Mouse (Mus musculus): Measurements from ENCODE around the gene Ranbp3. TPM values are rescaled to one million over a fixed set of nuclear protein-coding genes. Genes with fewer than 3 reads are reported as not detected.

Gene Ranbp3
- total and polyA plus RNA-seq, 3 experiments = 137 to 150 TPM; not detected in 1

- H3K4me3 ChIP-seq (ENCODE audit: control insufficient read depth in 1 of 2, insufficient read depth in 1 of 2, low read depth in 2 of 2, low read length in 2 of 2) = no peak overlapping the region
- H3K9ac ChIP-seq (ENCODE audit: control insufficient read depth, low read depth, low read length, poor library complexity, severe bottlenecking) = no peak overlapping the region
- H3K27ac ChIP-seq (ENCODE audit: control insufficient read depth, low read depth, low read length) = no peak overlapping the region
- H3K9me3 ChIP-seq (replicated peaks; ENCODE audit: insufficient read depth, low read length) = no peaks in the 10 kb centered on the region
- no peaks in the 10 kb centered on the region for H3K27me3 ChIP-seq (ENCODE audit: control insufficient read depth in 1 of 2, insufficient read depth in 2 of 2, low read length in 2 of 2)
- peaks cover 10 to 16% of the 10 kb centered on the region in 2 experiments for H3K4me1 ChIP-seq (ENCODE audit: control insufficient read depth in 1 of 2, insufficient read depth in 2 of 2, low read length in 2 of 2)
- H3K36me3 ChIP-seq (ENCODE audit: control insufficient read depth in 1 of 2, insufficient read depth in 2 of 2, low read length in 2 of 2) = peaks cover 18 to 33% of the 10 kb centered on the region in 2 experiments
- DNase-seq (ENCODE audit: low read depth, low spot score) = no peak
- 0 out of 2 replicates have a peak, but pooled peaks have one; percentile 25 for TF ChIP-seq SIN3A (IDR thresholded peaks at IDR 0.05; ENCODE audit: low read length)
- no peak for TF ChIP-seq MAZ (IDR thresholded peaks at IDR 0.05; ENCODE audit: low read depth, low read length)
- peak; percentile 80 for TF ChIP-seq ETS1 (IDR thresholded peaks at IDR 0.05; ENCODE audit: low read depth, low read length)
- TF ChIP-seq GATA1 (IDR thresholded peaks at IDR 0.05; ENCODE audit: low read depth, low read length) = 0 out of 2 replicates have a peak, but pooled peaks have one; percentile 21
- no peak for TF ChIP-seq ZMIZ1 (IDR thresholded peaks at IDR 0.05; ENCODE audit: low read depth, low read length)
- peaks cover 67% of the 10 kb centered on the region for H3K79me2 ChIP-seq (ENCODE audit: control insufficient read depth, insufficient read depth, low read length, poor library complexity)
Measured at GRCm38 (mm10) chr17:56682880-56683279, 9.8 kb downstream of the Ranbp3 start.

GRCm38 (mm10) chr17:56683546-56684140, 10.5 kb downstream of the Ranbp3 start:
- peaks cover 66% of the 10 kb centered on the region for H3K79me2 ChIP-seq (ENCODE audit: control insufficient read depth, insufficient read depth, low read length, poor library complexity)
- no peak overlapping the region for H3K27ac ChIP-seq (ENCODE audit: control insufficient read depth, low read depth, low read length)
- DNase-seq (ENCODE audit: low read depth, low spot score) = no peak

GRCm38 (mm10) chr17:56684649-56685048, 11.6 kb downstream of the Ranbp3 start:
- Histone ChIP-seq H3K9ac (ENCODE audit: control insufficient read depth, low read depth, low read length, poor library complexity, severe bottlenecking) (no peak overlapping the region), H3K4me3 (ENCODE audit: control insufficient read depth in 1 of 2, insufficient read depth in 1 of 2, low read depth in 2 of 2, low read length in 2 of 2) (no peak overlapping the region), H3K36me3 (ENCODE audit: control insufficient read depth in 1 of 2, insufficient read depth in 2 of 2, low read length in 2 of 2) (peaks cover 33 to 36% of the 10 kb centered on the region in 2 experiments), H3K4me1 (ENCODE audit: control insufficient read depth in 1 of 2, insufficient read depth in 2 of 2, low read length in 2 of 2) (peaks cover 17 to 25% of the 10 kb centered on the region in 2 experiments), H3K79me2 (ENCODE audit: control insufficient read depth, insufficient read depth, low read length, poor library complexity) (peaks cover 64% of the 10 kb centered on the region), H3K27ac (ENCODE audit: control insufficient read depth, low read depth, low read length) (no peak overlapping the region), H3K27me3 (ENCODE audit: control insufficient read depth in 1 of 2, insufficient read depth in 2 of 2, low read length in 2 of 2) (no peaks in the 10 kb centered on the region), H3K9me3 (replicated peaks; ENCODE audit: insufficient read depth, low read length) (no peaks in the 10 kb centered on the region)
- no peak for DNase-seq (ENCODE audit: low read depth, low spot score)
- TF ChIP-seq ELF1 (IDR thresholded peaks at IDR 0.05; ENCODE audit: low read depth, low read length) (no peak), KAT2A (conservative IDR thresholded peaks at IDR 0.05; ENCODE audit: low read depth, low read length) (no peak), CHD2 (IDR thresholded peaks at IDR 0.05; ENCODE audit: low read length) (no peak), NELFE (IDR thresholded peaks at IDR 0.05; ENCODE audit: low read depth, low read length) (no peak), GATA1 (IDR thresholded peaks at IDR 0.05; ENCODE audit: low read depth, low read length) (no peak), ZMIZ1 (IDR thresholded peaks at IDR 0.05; ENCODE audit: low read depth, low read length) (no peak), POLR2AphosphoS5 (IDR thresholded peaks at IDR 0.05; ENCODE audit: borderline replicate concordance, low read depth, low read length) (no peak), MAFK (IDR thresholded peaks at IDR 0.05; ENCODE audit: borderline replicate concordance, low read depth, low read length) (no peak), NRF1 (IDR thresholded peaks at IDR 0.05; ENCODE audit: insufficient read depth, low read depth, low read length, poor library complexity, severe bottlenecking) (no peak), USF2 (IDR thresholded peaks at IDR 0.05; ENCODE audit: borderline replicate concordance in 1 of 2, insufficient read depth in 1 of 2, low read depth in 1 of 2, low read length in 2 of 2) (no peak), MXI1 (IDR thresholded peaks at IDR 0.05; ENCODE audit: low read depth, low read length) (no peak), SIN3A (IDR thresholded peaks at IDR 0.05; ENCODE audit: low read length) (no peak), BHLHE40 (IDR thresholded peaks at IDR 0.05; ENCODE audit: borderline replicate concordance, low read depth, low read length) (no peak), TCF12 (IDR thresholded peaks at IDR 0.05; ENCODE audit: low read depth, low read length) (no peak), MAZ (IDR thresholded peaks at IDR 0.05; ENCODE audit: low read depth, low read length) (no peak), ZNF384 (IDR thresholded peaks at IDR 0.05; ENCODE audit: low read depth, low read length) (no peak), EP300 (IDR thresholded peaks at IDR 0.05; ENCODE audit: low read depth in 1 of 2, low read length in 2 of 2) (no peak)

More at GRCm38 (mm10) chr17:56683546-56684140, 10.5 kb downstream of the Ranbp3 start:
- Histone ChIP-seq H3K4me3 (ENCODE audit: control insufficient read depth in 1 of 2, insufficient read depth in 1 of 2, low read depth in 2 of 2, low read length in 2 of 2) (no peak overlapping the region), H3K4me1 (ENCODE audit: control insufficient read depth in 1 of 2, insufficient read depth in 2 of 2, low read length in 2 of 2) (peaks cover 14 to 21% of the 10 kb centered on the region in 2 experiments), H3K9ac (ENCODE audit: control insufficient read depth, low read depth, low read length, poor library complexity, severe bottlenecking) (no peak overlapping the region), H3K9me3 (replicated peaks; ENCODE audit: insufficient read depth, low read length) (no peaks in the 10 kb centered on the region), H3K36me3 (ENCODE audit: control insufficient read depth in 1 of 2, insufficient read depth in 2 of 2, low read length in 2 of 2) (peaks cover 25 to 32% of the 10 kb centered on the region in 2 experiments), H3K27me3 (ENCODE audit: control insufficient read depth in 1 of 2, insufficient read depth in 2 of 2, low read length in 2 of 2) (no peaks in the 10 kb centered on the region)
- TF ChIP-seq SMC3 (IDR thresholded peaks at IDR 0.05; ENCODE audit: low read depth, low read length) (no peak), RAD21 (IDR thresholded peaks at IDR 0.05; ENCODE audit: low read depth, low read length) (no peak), ZKSCAN1 (IDR thresholded peaks at IDR 0.05; ENCODE audit: low read depth, low read length) (no peak), MXI1 (IDR thresholded peaks at IDR 0.05; ENCODE audit: low read depth, low read length) (no peak), POLR2A (IDR thresholded peaks at IDR 0.05; ENCODE audit: control insufficient read depth in 1 of 2, insufficient read depth in 1 of 2, low read depth in 1 of 2, low read length in 2 of 2, poor library complexity in 1 of 2) (no peak), MYC (IDR thresholded peaks at IDR 0.05; ENCODE audit: low read depth, low read length) (no peak), CHD2 (IDR thresholded peaks at IDR 0.05; ENCODE audit: low read length) (no peak), E2F4 (IDR thresholded peaks at IDR 0.05; ENCODE audit: borderline replicate concordance, low read depth, low read length) (no peak)

Measured in MEL (cell line).